Mouse (Mus musculus) CH12.LX (cell line): ENCODE measurements around the gene Pdgfc. TPM values are rescaled to one million over a fixed set of nuclear protein-coding genes. Genes with fewer than 3 reads are reported as not detected.

Source experiments
- DNase-seq: peaks from one replicate; pipeline ENCODE4 v3.0.0-alpha.2; 2013; ENCODE audit errors: extremely low read depth
- H3K27ac ChIP-seq: 2 replicates; pipeline ENCODE4 v1.5.1; 2012; ENCODE audit warnings: low read depth, mild to moderate bottlenecking, control low read depth, moderate library complexity; ENCODE audit not compliant: insufficient read depth
- H3K27me3 ChIP-seq: replicated peaks from 2 replicates; pipeline ENCODE3; 2012; ENCODE audit warnings: inconsistent platforms
- H3K36me3 ChIP-seq, 2 experiments: replicated peaks in 1 of 2; 2 replicates each; pipeline versions ENCODE3 to v1.6.1; 2012; ENCODE audit warnings: inconsistent platforms in 1 of 2, low read length in 1 of 2, mild to moderate bottlenecking in 1 of 2, mixed read lengths in 1 of 2, moderate library complexity in 1 of 2; ENCODE audit not compliant: control insufficient read depth in 1 of 2, insufficient read depth in 1 of 2
- H3K4me1 ChIP-seq, 2 experiments: 2 replicates each; pipeline ENCODE4 v1.6.1; 2012; ENCODE audit warnings: inconsistent platforms in 1 of 2, moderate library complexity in 1 of 2; ENCODE audit not compliant: insufficient read depth in 2 of 2, control insufficient read depth in 1 of 2
- H3K4me2 ChIP-seq: 2 replicates; pipeline ENCODE4 v1.6.1; 2012; ENCODE audit warnings: low read depth, mild to moderate bottlenecking, control low read depth; ENCODE audit not compliant: poor library complexity, insufficient read depth, severe bottlenecking
- H3K4me3 ChIP-seq, 3 experiments: fragments of 150-350 bp in 1 of 3; sonication (generic) in 1 of 3; replicated peaks in 1 of 3; 2 replicates each; pipeline versions ENCODE3 to v1.5.1; 2011 to 2012; ENCODE audit warnings: low read depth in 2 of 3, low read length in 2 of 3, mild to moderate bottlenecking in 2 of 3, moderate library complexity in 2 of 3, control low read depth in 1 of 3, improper control_type of control experiment in 1 of 3, inconsistent platforms in 1 of 3, mixed read lengths in 1 of 3; ENCODE audit not compliant: poor library complexity in 1 of 3
- H3K79me2 ChIP-seq: replicated peaks from 2 replicates; pipeline ENCODE4 v1.6.1; 2012; ENCODE audit warnings: mild to moderate bottlenecking, moderate library complexity; ENCODE audit not compliant: control insufficient read depth, poor library complexity, insufficient read depth, severe bottlenecking; ENCODE audit errors: extremely low read depth
- H3K9ac ChIP-seq: 2 replicates; pipeline ENCODE4 v1.6.1; 2012; ENCODE audit warnings: low read depth, mild to moderate bottlenecking, control low read depth, moderate library complexity; ENCODE audit not compliant: insufficient read depth
- H3K9me3 ChIP-seq: replicated peaks from 2 replicates; pipeline ENCODE3; 2012; ENCODE audit warnings: low read length, inconsistent platforms, mixed read lengths
- BHLHE40 ChIP-seq: IDR thresholded peaks from 2 replicates; pipeline ENCODE4 v1.6.1; 2011; ENCODE audit warnings: mild to moderate bottlenecking, low read depth, low read length, improper control_type of control experiment
- CHD1 ChIP-seq: IDR thresholded peaks from 2 replicates; pipeline ENCODE4 v1.6.1; 2012; ENCODE audit warnings: low read depth, low read length, improper control_type of control experiment, inconsistent platforms
- CHD2 ChIP-seq: IDR thresholded peaks from 2 replicates; pipeline ENCODE4 v1.6.1; 2011; ENCODE audit warnings: low read length, improper control_type of control experiment
- ELF1 ChIP-seq: IDR thresholded peaks from 2 replicates; pipeline ENCODE4 v1.6.1; 2014; ENCODE audit warnings: low read depth, mild to moderate bottlenecking, inconsistent platforms, low read length, improper control_type of control experiment
- EP300 ChIP-seq: IDR thresholded peaks from 2 replicates; pipeline ENCODE4 v1.6.1; 2011; ENCODE audit warnings: low read length, improper control_type of control experiment
- ETS1 ChIP-seq: conservative IDR thresholded peaks from 2 replicates; pipeline ENCODE4 v1.6.1; 2012; ENCODE audit warnings: low read depth, mild to moderate bottlenecking, inconsistent platforms, low read length, improper control_type of control experiment, moderate library complexity
- GABPA ChIP-seq: IDR thresholded peaks from 2 replicates; pipeline ENCODE4 v1.6.1; 2012; ENCODE audit warnings: low read depth, low read length, improper control_type of control experiment, inconsistent platforms; ENCODE audit not compliant: insufficient replicate concordance
- HCFC1 ChIP-seq: IDR thresholded peaks from 2 replicates; pipeline ENCODE4 v1.6.1; 2012; ENCODE audit warnings: low read depth, mild to moderate bottlenecking, inconsistent platforms, low read length, improper control_type of control experiment
- JUN ChIP-seq: IDR thresholded peaks from 2 replicates; pipeline ENCODE4 v1.6.1; 2011; ENCODE audit warnings: low read depth, mild to moderate bottlenecking, low read length, improper control_type of control experiment, moderate library complexity; ENCODE audit not compliant: insufficient read depth
- JUND ChIP-seq: conservative IDR thresholded peaks from 2 replicates; pipeline ENCODE4 v1.6.1; 2011; ENCODE audit warnings: low read depth, low read length, improper control_type of control experiment
- KAT2A ChIP-seq: IDR thresholded peaks from 2 replicates; pipeline ENCODE4 v1.6.1; 2012; ENCODE audit warnings: low read length, improper control_type of control experiment, inconsistent platforms; ENCODE audit not compliant: insufficient replicate concordance
- MAFK ChIP-seq: IDR thresholded peaks from 2 replicates; pipeline ENCODE4 v1.6.1; 2011; ENCODE audit warnings: low read length, improper control_type of control experiment; ENCODE audit not compliant: insufficient replicate concordance
- MAX ChIP-seq: IDR thresholded peaks from 2 replicates; pipeline ENCODE4 v1.6.1; 2011; ENCODE audit warnings: low read length, improper control_type of control experiment
- MEF2A ChIP-seq: IDR thresholded peaks from 2 replicates; pipeline ENCODE4 v1.6.1; 2014; ENCODE audit warnings: low read depth, mild to moderate bottlenecking, inconsistent platforms, low read length, improper control_type of control experiment, borderline replicate concordance
- MXI1 ChIP-seq: IDR thresholded peaks from 2 replicates; pipeline ENCODE4 v1.6.1; 2011; ENCODE audit warnings: mild to moderate bottlenecking, low read depth, low read length, improper control_type of control experiment
- MYC ChIP-seq: IDR thresholded peaks from 2 replicates; pipeline ENCODE4 v1.6.1; 2011; ENCODE audit warnings: low read depth, mild to moderate bottlenecking, improper control_type of control experiment, low read length
- NRF1 ChIP-seq: IDR thresholded peaks from 2 replicates; pipeline ENCODE4 v1.6.1; 2014; ENCODE audit warnings: low read depth, mild to moderate bottlenecking, inconsistent platforms, low read length, improper control_type of control experiment, moderate library complexity
- PAX5 ChIP-seq: IDR thresholded peaks from 2 replicates; pipeline ENCODE4 v1.6.1; 2012; ENCODE audit warnings: low read length, inconsistent platforms, mixed read lengths
- POLR2A ChIP-seq: IDR thresholded peaks from 2 replicates; pipeline ENCODE4 v1.6.1; 2011; ENCODE audit warnings: low read depth, mild to moderate bottlenecking, improper control_type of control experiment, low read length
- POLR2AphosphoS2 ChIP-seq: IDR thresholded peaks from 2 replicates; pipeline ENCODE4 v1.6.1; 2011; ENCODE audit warnings: low read depth, low read length, improper control_type of control experiment
- RAD21 ChIP-seq: IDR thresholded peaks from 2 replicates; pipeline ENCODE4 v1.6.1; 2011; ENCODE audit warnings: low read depth, mild to moderate bottlenecking, low read length, improper control_type of control experiment, moderate library complexity
- RCOR1 ChIP-seq: conservative IDR thresholded peaks from 2 replicates; pipeline ENCODE4 v1.6.1; 2012; ENCODE audit warnings: low read depth, mild to moderate bottlenecking, inconsistent platforms, low read length, improper control_type of control experiment
- SMC3 ChIP-seq: IDR thresholded peaks from 2 replicates; pipeline ENCODE4 v1.6.1; 2011; ENCODE audit warnings: low read depth, low read length, improper control_type of control experiment
- TBP ChIP-seq: conservative IDR thresholded peaks from 2 replicates; pipeline ENCODE4 v1.6.1; 2011; ENCODE audit warnings: low read depth, low read length, improper control_type of control experiment
- TCF12 ChIP-seq: IDR thresholded peaks from 2 replicates; pipeline ENCODE4 v1.6.1; 2014; ENCODE audit warnings: low read depth, mild to moderate bottlenecking, inconsistent platforms, low read length, improper control_type of control experiment
- UBTF ChIP-seq: IDR thresholded peaks from 2 replicates; pipeline ENCODE4 v1.6.1; 2012; ENCODE audit warnings: low read depth, mild to moderate bottlenecking, inconsistent platforms, low read length, improper control_type of control experiment, moderate library complexity
- USF1 ChIP-seq: IDR thresholded peaks from 2 replicates; pipeline ENCODE4 v1.6.1; 2014; ENCODE audit warnings: low read depth, mild to moderate bottlenecking, inconsistent platforms, low read length, improper control_type of control experiment
- ZC3H11A ChIP-seq: IDR thresholded peaks from 2 replicates; pipeline ENCODE4 v1.6.1; 2012; ENCODE audit warnings: low read depth, mild to moderate bottlenecking, inconsistent platforms, low read length, improper control_type of control experiment
- ZKSCAN1 ChIP-seq: IDR thresholded peaks from 2 replicates; pipeline ENCODE4 v1.6.1; 2012; ENCODE audit warnings: low read depth, inconsistent platforms, low read length, improper control_type of control experiment, borderline replicate concordance
- ZMIZ1 ChIP-seq: IDR thresholded peaks from 2 replicates; pipeline ENCODE4 v1.6.1; 2012; ENCODE audit warnings: low read depth, mild to moderate bottlenecking, inconsistent platforms, low read length, improper control_type of control experiment
- ZNF384 ChIP-seq: IDR thresholded peaks from 2 replicates; pipeline ENCODE4 v1.6.1; 2012; ENCODE audit warnings: low read depth, low read length, improper control_type of control experiment, inconsistent platforms
- dilution Hi-C: fragments of 300-500 bp; cut with MboI; formaldehyde crosslinking; loops from 2 replicates; pipeline ENCODE4 v1.14.3; 2020; ENCODE audit warnings: low sequenced_read_pairs; ENCODE audit not compliant: extremely low pct_unique_long_range_greater_than_20kb, extremely low pct_ligation_motif_present
- in situ Hi-C: fragments of 300-500 bp; cut with MboI; formaldehyde crosslinking; loops from 3 replicates; pipeline ENCODE4 v1.14.3; 2019; ENCODE audit warnings: low sequenced_read_pairs, low pct_ligation_motif_present, low pct_unique_long_range_greater_than_20kb, mixed read lengths
- polyA plus RNA-seq: library from polyadenylated mRNA; unstranded; fragments of >175 nt; gene quantifications from 2 replicates; pipeline ENCODE4 v1.2.1, GENCODE M21; 2012; ENCODE audit warnings: low read depth; ENCODE audit not compliant: insufficient read length
- total RNA-seq, 2 experiments: library from RNA; depleted of rRNA; stranded (reverse); fragments of 300-350 nt in 1 of 2; fragments of >200 nt in 1 of 2; gene quantifications; 2 replicates each; pipeline ENCODE4 v1.2.3; 2012 to 2014

The Pdgfc gene
- total and polyA plus RNA-seq, 3 experiments: 0.09 to 0.20 (median 0.17) TPM

DNA sequence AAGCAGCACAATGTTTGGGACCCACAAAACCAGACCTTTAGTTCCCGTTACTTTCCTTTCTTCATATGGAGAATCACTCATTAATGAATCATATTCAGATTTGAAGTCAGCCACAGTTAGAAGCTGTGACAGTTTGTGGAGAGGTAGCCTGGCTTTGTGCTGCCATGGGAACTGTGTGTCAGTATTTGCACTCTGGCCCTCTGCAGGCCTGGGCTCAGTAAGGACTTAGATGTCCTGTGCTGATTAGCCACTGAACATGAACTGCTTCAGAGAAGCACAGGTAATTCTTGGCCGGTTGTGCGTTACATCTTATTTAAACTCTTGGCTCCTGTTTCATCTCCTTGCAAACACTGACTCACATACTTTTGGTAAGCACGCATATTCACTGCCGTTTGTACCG is 16.2 kb downstream of the Pdgfc start:
- Histone ChIP-seq H3K4me1 (no peaks in the 10 kb centered on the region), H3K4me3 (no peak overlapping the region), H3K27me3 (no peaks in the 10 kb centered on the region), H3K36me3 (no peaks in the 10 kb centered on the region), H3K27ac (no peak overlapping the region), H3K9ac (no peak overlapping the region), H3K4me2 (no peak overlapping the region), H3K9me3 (no peaks in the 10 kb centered on the region), H3K79me2 (no peaks in the 10 kb centered on the region)
- DNase-seq: no peak
- in situ Hi-C loops (no loop called here), dilution Hi-C loops (no loop called here)
- TF ChIP-seq UBTF (no peak), ZNF384 (no peak), ELF1 (no peak), ZKSCAN1 (no peak), RAD21 (no peak), MAFK (no peak), KAT2A (no peak), JUN (no peak), USF1 (no peak), MYC (no peak), ZMIZ1 (no peak), CHD1 (no peak), ZC3H11A (no peak), JUND (no peak), POLR2AphosphoS2 (no peak), TBP (no peak), NRF1 (no peak), MXI1 (no peak), MEF2A (no peak)

DNA sequence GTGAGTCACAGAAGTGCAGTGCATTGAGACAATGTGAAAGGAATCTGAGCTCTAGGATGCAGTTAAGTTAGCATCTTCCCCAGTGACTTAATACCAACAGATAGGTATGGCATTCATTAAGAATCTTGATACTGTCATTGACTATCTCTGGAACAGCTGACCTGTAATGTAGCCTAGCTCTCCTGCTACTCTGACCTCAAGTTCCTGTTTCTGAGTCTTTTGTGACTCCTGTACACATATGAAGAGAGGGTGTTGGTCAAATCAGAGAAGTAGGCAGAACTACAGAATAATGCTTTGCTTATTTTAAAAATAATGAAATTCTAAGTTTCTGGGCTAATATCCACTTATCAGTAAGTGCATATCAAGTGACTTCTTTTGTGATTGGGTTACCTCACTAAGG is 17.9 kb downstream of the Pdgfc start:
- dilution Hi-C loops: no loop called here
- in situ Hi-C loops: no loop called here
- peaks cover 2 to 11% of the 10 kb centered on the region in 2 experiments; a peak in 3 of 4 replicates for H3K4me1 ChIP-seq
- no peaks in the 10 kb centered on the region for H3K36me3 ChIP-seq
- no peak overlapping the region for H3K9ac ChIP-seq
- no peak for DNase-seq
- no peaks in the 10 kb centered on the region for H3K79me2 ChIP-seq
- TF ChIP-seq NRF1: no peak
- no peak for TF ChIP-seq CHD2
- no peak for TF ChIP-seq PAX5
- TF ChIP-seq BHLHE40: no peak
- no peak for TF ChIP-seq SMC3
- TF ChIP-seq EP300: no peak
- no peak for TF ChIP-seq HCFC1
- TF ChIP-seq RCOR1: no peak
- TF ChIP-seq GABPA: no peak
- no peak for TF ChIP-seq CHD1
- TF ChIP-seq POLR2A: no peak
- TF ChIP-seq MAX: no peak
- TF ChIP-seq JUN: no peak
- no peak for TF ChIP-seq ZMIZ1
- TF ChIP-seq ETS1: no peak
- no peak for TF ChIP-seq UBTF
- TF ChIP-seq TBP: no peak
- no peak for TF ChIP-seq KAT2A
- no peak for TF ChIP-seq TCF12
- no peak for TF ChIP-seq RAD21
- H3K27ac ChIP-seq: no peak overlapping the region
- no peak overlapping the region for H3K4me2 ChIP-seq
- H3K27me3 ChIP-seq: no peaks in the 10 kb centered on the region
- no peaks in the 10 kb centered on the region for H3K9me3 ChIP-seq
- H3K4me3 ChIP-seq: no peak overlapping the region
